Mouse (Mus musculus) T-helper 2 cell (primary cell): ENCODE measurements around the gene Gnb1.

Source experiments
- in situ Hi-C: fragments of 300-600 bp; cut with MboI, MseI; formaldehyde crosslinking; loops from one replicate; pipeline ENCODE4 v1.15.1; 2025; ENCODE audit warnings: high pct_unique_total_duplicates

Gene Gnb1

DNA sequence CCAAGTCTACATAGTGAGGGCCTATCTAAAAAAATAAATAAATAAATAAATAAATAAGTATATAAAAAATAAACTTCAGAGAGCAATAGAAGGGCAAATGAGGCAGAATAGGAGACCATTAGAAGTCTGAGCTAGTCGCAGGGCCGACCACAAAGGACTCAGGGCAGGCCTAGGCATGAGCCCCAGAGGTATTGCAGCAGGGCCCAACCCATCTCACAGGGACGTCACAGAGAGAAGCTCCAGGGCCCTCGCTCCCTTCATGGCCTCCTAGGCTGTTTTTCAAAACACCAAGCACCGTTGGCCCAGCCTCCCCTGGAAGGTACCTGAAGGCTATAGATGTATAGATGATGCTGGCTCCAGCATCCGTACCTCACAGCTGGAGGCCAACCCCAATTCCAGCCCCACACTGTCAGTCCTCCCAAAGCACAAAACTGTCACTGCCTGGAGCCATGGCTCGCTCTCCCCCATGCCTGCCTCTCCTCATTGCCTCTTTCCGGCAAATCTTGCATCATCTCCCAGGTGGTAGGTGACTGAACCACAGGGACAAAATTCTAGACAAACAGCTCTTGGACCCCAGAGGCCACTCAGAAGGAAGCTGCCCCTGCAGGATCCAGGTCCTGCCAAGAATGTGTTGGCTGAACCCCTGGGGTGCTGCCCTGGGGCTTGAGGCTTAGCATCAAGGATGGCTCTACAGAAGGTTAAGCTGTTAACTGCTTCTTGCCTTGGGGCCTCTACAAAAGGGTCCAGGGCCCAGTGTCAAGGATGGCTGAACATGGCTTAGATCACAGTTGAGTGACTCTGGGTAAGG, 8.2 kb upstream of the Gnb1 start:
- in situ Hi-C loops, result loop anchor here (5.0 kb wide), 1 partner anchor 94 kb away; no protein-coding TSS in a partner anchor

DNA sequence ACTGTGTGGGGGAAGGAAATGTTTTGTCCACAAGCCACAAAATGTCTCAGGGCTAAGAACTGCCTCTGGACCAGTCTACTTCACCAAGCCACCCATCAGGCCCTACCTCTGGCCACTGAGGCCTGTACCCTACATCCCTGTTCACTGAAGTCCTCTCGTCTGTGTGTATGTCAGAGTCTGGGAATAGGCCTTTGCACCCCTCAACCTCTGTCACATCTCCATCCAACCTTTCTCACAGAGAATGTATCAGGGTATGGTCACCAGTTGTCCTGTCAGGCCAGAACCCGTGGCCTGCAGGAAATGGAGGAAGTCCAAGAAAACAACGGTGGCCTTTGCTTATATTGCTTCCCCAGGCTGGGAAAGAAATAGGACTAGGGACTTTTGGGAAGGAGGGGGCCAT, 5.6 kb upstream of the Gnb1 start:
- in situ Hi-C loops, result no loop called here

DNA sequence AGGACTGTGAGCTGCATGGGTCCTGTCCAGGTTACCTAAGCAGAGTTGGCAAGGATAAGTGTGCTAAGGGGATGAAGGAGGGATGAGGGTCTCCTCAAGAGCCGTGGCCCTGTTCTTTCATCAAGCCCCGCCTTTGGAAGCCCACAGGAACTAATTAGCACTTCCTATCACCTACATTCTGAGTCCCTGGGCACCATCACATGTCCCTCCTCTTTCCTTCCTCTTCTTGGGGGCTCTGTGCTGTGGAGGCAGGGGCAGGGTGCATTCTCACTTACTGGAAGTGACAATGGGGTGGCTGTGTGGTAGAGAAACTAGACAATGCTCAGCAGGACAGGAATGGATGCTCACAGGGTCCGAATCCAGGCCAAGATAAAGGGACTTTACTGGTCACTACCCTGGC, 3.4 kb upstream of the Gnb1 start:
- in situ Hi-C loops, result no loop called here

DNA sequence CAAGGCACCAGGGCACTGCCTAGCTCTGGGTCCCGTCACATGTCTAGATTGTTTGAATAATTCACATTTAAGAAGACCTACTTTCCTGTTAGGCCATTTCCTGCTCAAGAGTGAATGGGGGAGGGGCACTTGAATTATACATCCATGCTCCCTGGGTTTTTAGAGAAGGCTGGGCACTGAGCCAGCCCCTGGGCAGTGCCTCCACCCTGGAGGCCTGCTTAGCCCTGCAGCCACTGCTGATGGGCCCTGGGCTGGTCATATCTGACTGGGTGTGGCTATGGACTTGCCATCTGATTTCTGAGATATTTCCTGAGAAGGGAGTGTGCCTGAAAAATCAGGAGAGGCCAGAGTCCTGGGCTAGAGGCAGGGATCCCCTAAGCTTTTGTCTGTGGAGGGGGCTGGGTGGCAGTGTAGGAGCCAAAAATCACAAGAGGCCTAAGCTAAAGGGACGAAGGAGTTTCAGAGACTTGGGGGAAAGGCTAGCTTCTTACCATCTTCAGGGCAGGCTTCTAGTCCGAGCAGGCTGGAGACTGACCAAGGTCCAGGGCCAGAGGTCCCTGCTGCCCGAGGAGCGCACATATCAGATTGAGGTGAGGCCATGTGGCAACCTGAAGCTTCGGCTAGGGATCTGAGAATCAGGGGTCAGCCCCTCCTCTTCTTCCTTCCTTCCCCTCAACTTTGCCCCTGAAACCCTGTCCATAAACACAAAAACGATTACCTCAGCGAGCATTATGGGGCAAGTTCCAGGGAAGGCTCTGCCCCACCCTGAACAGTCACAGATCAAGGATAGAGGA, 2.7 kb upstream of the Gnb1 start:
- in situ Hi-C loops, result no loop called here

DNA sequence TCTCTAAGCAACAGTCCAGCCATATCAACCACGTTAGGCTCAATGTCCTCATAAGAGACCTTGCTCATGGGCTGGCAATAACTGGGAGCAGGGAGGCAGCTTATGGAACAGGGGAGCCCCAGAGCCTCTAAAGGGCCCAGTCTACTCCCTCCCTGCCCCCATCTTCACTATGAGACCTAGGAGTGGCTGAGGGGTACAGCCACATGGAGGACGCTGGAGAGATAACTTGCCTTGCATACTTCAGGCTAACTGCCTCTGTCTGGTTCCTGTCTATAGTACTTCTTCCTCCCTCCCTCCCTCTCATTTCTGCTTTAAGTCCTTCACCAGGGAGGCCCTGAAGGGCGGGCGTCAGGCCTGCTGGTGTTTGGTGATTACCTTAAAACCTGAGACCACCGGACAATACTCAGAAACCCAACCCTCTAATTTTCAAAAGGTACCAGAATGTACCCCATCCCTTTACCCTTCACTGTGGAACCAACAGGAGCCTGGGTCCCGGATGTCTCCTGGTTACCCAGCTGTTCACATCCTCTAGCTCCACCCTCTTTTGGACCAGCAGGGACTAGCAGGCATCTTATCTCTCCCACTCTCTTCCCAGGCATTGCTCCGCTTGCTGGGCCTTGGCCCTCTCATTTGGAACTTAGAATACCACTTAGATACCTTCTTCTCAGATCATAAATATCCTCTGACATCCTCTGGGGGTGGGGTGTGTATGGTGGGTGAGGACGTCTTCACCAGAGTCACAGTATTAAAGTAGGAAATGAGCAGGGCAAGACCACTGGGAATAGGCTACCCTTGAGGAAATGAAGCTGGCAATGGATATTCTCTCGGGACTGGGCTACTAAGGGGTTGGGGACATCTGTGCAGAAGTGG, 1.8 kb upstream of the Gnb1 start:
- in situ Hi-C loops, result no loop called here

DNA sequence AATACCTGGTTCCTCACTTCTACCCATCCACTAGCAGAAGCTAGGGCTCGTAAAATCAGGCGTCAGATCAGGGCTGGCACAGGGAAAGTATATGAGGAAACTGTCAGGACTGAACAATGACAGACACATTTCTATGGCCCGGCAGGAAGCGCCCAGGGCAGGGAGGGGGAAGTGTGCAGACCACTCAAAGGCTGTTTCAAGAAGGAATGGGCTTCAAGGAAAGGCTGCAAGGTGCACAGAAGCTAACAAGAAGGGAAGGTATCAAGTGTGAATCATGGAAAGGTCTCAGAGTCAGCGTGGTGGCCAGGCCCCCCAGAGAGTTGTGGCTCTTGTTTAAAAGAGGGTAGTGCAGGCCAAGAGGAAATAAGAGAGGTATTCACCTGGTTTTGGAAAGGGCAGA, 705 bp upstream of the Gnb1 start:
- in situ Hi-C loops, result no loop called here

DNA sequence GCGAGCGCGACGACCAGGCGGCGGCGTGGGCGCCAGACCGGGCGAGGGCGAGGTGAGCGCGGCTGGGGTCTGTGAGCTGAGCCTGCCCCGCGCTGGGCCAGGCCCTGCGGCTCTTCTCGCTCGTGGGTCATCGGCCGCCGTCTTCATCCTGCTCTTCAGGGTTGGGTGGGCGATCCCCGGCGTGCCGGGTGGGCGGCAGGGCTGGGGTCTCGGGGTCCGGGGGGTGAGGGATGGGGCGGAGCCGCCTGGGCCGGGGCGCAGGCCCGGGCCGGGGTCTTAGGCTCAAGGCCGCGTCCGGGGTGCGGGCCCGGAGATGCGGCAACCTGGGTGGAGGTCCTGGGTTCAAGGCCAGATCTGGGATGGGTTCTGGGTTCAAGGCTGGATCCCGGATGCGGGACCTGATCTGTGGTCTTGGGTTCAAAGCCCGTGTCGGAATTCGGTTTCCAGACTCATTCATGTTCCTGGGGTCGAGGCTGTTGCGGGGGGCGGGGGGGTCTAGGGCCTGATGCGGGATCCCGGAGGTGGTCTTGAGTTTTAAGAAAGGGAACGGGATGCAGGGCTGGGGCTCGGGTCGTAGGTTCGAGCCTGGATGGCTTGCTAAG, 469 bp downstream of the Gnb1 start:
- in situ Hi-C loops, result no loop called here

DNA sequence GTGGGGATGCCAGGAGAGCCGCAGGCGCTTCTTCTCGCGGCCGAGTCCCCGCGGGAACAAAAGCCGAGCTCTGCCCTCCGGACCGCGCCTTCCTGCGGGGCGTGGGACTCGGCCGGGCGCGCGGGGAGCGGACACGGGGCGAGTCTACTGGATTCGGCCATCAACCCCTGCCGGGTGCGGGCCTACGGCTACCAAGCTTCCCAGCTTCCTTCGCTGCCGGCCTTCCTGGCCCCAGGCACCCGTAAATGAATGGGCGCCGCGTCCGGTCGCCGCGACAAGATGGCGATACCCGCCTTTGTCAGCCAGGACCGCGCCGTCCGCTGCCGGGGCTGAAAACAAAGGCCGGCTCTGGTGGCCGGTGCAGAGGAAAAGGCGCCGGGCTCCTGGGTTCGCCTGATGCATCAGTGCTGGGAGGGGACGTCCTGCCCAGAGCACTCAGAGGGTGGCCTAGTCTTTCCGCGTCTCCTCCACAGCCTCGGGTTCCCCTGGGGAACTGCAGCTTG, 1.0 kb downstream of the Gnb1 start:
- in situ Hi-C loops, result no loop called here

DNA sequence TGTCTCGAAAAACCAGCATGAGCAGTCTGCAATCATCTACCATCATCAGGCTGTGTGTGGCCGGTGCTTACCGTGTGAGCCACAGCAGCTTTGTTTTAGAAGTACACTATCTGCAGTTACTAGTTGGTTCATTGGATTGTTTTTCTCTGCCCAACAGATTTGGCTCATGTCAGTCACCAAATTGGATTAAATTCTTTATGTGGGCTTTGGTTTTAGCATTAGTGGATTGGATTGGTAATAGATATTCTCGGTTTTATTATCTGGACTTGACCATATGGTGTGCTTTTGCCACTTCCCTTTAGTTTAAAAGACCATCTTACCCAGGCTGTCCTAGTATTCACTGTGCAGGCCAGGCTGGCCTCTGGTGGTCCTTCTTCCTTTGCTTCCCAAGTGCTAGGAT, 3.7 kb downstream of the Gnb1 start:
- in situ Hi-C loops, result no loop called here

DNA sequence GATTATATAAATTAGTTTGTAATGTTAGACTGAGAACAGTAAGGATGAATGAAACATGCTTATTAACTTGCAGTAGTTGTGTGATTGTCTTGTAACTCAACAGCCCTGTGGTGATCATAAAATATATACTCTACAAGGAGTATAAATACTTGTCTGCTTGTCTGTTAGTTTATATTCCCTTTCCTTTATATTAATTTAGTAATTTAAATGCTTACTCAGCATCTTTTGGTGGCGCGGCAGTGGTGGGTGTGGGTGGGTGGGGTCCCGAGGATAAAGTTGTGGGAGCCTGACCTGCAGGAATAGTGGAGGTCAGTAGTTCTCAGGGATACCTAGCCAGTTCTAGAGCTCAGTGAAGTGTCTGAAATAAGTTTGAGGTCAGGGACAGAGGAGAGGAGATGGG, 6.8 kb downstream of the Gnb1 start:
- in situ Hi-C loops, result no loop called here

DNA sequence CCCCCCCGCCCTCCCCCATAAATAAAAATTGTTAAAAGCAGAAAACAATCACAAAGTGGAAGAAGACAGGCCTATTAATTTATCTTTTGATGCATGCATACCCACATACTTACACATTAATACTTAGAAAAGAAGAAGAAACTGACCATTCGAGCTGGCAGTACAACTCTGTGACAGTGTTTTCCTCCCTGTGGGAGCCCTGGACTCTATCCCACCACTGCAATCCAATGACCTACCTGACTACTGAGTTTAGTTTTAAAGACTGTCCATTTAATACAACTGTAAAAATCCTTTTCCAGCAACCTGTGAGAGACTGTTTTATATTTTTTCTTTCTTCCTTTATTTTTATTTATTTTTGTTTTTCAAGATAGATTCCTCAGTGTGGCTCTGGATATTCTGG, 10.0 kb downstream of the Gnb1 start:
- in situ Hi-C loops, result no loop called here

DNA sequence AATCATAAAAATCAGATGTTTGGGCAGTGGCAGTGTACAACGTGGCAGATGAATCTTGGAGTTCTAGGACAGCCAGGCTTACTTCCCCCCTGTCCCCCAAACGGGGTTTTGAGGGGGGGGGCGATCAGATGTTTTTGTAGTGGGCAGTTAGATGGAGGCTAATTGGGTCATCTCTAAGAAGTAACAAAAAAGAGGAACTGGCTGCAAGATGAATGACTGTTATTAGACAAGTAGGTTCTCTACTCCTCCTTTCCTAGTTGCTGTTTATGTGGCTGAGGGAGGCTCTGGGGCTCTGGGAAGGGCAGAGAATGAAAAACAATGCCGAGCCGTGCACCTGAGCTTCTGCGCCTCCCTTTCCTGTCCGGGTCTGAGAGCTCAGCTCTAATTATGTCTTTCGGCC, 13.9 kb downstream of the Gnb1 start:
- in situ Hi-C loops, result no loop called here

DNA sequence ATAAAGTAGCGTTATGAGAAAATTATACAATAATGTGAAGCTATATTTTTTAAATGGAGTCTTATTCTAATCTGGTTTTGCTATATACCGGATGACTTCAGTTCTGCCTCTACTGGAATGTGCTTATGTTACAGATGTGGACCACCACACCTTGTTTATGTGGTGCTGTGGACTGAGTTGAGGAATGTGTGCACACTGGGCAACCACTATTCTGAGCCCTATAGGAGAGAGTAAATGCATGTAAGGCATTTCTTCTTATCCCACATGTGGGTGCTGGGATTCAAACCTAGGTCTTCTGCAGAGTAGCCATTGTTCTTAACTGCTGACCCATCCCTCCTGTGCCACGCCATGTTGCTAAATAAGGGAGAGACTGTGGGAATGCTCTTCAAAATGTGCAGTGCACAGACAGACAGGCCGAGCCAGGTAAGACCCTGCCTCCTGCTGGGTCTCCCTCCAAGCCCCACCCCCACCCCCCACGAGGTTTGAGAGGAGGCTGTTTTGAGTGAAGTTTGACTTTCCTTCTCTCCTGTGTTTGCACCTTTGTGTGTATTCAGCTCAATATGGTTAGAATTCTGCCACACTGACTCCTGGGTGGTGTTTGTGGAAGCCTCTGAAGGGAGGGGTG, 14.6 kb downstream of the Gnb1 start:
- in situ Hi-C loops, result no loop called here

DNA sequence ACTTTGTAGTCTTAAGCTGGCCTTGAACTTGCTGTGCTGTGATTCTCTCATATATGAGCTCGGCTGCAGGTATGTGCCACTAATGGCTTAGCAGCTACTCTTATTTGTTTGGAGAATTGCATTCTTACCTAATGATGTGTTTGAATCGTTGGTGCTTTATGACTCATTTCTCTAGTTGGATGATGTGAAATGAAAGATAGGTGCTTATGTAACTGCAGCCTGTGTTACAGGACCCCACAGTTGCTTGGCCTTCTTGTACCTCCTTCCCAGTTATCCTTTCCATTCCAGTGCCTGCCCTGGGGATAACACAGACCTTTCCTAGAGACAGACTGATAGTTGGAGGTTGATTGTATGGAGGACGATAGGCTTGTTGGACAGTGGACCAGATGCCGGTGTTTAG, 17.5 kb downstream of the Gnb1 start:
- in situ Hi-C loops, result no loop called here

DNA sequence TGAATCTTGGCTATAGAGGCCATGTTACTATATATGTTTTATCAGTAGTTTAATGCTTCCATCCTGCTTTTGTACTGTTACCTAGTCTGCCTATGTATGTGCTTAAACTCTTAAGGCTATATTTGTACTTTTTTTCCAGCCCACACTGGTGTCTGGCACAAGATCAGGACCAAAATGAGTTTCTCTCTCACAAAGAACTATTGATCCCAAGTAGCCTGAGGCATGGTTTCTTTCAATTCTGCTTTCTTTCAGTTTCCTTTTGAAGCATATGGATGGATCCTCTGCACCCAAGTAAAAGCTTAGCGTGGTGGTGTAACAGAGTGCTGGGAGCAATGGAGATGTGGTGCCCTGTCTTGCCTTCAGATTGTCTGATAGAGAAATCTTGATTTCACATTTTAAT, 19.8 kb downstream of the Gnb1 start:
- in situ Hi-C loops, result no loop called here

DNA sequence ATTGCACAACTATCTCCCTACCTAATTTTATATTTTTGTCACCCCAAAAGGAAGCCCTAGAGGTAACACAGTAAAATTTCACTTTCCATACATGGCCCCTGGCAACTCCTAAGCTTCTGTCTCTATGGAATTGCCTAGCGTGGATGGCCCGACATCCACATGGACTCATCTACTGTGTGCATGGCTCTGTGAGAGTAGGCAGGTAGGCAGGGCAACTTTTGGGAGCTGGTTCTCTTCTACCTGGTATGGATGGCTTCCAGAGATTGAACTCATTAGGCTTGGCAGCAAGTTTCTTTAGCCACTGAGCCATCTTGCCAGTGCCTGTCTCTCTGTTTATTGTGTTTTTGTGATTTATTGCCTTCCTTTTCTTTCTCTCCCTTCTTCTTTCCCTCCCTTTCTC, 23.6 kb downstream of the Gnb1 start:
- in situ Hi-C loops, result no loop called here

DNA sequence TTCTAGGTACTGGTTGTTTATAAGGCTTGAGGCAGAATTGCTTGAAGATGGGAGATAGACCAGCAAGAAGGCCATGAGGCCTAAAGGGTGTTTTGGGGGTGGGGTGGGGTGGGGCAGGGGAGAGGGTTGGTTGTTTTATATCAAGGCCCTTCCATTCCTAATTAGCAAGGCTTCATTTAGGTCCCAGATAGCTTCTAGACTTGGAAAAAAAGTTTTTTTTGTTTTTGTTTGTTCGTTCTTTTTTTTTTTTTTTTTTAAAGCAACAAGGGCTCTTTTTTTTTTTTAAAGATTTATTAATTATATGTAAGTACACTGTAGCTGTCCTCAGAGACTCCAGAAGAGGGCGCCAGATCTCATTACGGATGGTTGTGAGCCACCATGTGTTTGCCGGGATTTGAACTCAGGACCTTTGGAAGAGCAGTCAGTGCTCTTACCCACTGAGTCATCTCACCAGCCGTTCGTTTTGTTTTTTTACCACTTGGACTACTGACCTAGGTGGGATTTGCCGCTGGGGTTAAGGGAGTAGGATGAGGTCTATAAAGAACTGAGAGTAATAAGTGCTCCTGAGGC, 26.9 kb downstream of the Gnb1 start:
- in situ Hi-C loops, result no loop called here

DNA sequence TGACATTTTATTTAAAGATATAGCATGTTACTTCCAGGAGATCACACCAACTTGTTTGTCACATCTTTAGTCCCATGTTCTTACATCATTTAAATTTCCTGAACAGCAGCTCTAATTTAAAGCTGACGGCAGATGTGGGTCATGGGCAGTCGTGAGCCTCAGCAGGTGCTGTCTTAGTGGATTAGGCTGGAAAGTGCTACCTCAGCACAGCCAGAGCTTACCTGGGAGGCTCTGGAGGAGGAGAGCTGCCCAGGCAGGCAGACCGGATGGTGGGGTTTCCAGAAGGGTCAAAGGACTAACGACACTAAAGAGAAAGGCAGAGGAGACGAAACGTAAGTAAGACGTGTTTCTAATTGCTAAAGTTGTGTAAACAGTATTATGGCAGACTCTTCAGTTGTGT, 31.2 kb downstream of the Gnb1 start:
- in situ Hi-C loops, result no loop called here

DNA sequence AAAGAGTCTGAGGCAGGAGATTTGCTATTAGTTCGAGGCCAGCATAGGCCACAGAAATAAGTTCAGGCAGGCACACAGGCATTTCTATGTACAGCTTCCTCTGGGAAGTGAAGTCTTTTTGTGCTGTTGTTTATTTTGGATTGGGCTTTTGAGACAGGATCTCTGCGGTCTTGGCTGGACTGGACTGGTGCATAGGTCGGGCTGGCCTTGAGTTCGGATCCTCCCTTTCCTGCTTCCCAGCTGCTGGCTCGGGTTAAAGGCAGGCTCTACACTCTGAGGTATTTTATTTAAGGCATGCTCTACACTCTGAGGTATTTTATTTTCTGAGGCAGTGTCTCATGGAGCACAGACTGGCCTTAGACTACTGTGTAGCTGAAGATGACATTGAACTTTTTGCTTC, 34.6 kb downstream of the Gnb1 start:
- in situ Hi-C loops, result no loop called here

DNA sequence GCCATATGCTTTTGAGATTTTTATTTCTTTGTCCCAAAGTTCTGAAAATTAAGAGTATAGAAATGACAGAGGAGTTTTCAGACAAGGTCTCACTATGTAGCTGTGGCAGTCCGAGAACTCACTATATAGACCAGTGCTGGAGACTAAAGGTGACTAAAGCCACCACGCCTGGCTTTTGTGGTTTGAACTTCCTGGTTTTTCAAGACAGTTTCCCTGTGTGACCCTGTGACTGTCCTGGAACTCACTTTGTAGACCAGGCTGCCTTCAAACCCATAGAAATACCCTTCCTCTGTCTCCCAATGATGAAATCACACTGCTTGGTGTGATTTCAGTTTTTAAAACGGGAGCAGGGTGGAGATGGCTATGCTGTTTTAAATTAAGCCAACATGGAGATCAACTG, 38.1 kb downstream of the Gnb1 start:
- in situ Hi-C loops, result no loop called here

DNA sequence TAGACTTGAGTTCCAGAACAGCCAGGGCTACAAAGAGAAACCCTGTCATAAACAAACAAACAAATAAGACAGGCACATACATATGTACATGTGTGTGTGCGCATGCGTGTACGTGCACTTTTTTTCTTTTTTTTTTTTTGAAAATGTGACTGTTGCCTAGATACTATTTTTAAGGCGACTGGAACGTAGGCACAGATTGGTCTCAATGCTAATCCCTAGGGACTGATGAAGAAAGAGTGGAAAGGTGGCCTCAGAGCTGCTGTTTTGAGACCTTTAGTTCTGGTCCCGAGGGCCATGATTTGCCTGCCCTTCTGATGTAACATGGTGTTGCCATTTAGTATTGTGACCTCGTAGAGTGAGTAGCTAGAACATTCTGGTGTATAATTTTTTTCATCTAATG, 58.8 kb downstream of the Gnb1 start:
- in situ Hi-C loops, result no loop called here
